Mouse (Mus musculus) adrenal gland (tissue): ENCODE results near the gene Disp2.

Source experiments
- intact Hi-C: fragments of 180-260 bp; cut with DNase I; formaldehyde crosslinking; loops from one replicate; pipeline ENCODE4 v1.15.1; 2025

The Disp2 gene

DNA sequence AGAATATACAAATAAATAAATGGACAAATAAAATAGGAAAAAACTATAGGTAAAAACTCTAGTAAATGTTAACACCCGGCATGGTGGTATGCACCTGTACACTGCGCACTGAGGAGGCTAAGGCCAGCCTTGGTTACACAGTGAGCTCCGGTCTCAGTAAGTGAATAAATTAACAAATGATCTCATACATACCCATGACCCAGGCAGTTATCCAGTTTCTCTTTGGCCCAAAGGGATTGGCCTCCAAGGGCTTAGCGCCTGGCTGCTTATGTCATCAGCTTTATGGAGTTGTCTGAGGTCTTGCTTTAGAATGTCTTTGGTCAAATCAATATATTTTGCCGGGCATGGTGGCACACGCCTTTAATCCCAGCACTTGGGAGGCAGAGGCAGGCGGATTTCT lies 4.1 kb downstream of the Disp2 start:
- intact Hi-C loops, result no loop called here

DNA sequence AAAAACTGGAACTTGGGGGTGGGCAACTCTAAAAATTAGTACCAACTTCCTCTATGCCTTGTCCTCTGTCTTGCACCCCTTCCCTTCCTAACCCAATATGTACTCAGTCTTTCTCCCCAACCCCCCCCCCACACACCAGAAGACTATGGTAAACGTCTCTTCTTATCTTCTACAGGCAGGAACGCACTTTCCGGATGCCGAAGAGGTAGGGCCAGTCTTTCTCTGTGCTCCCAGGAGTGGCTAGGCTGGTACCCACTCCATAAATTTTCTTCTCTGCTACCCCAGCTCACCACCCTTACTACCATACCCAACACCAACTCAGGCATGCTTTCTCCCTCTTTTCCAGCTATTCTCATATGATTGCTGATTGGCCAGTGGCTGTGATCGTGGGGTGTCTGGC lies 7.0 kb downstream of the Disp2 start:
- intact Hi-C loops, result no loop called here

DNA sequence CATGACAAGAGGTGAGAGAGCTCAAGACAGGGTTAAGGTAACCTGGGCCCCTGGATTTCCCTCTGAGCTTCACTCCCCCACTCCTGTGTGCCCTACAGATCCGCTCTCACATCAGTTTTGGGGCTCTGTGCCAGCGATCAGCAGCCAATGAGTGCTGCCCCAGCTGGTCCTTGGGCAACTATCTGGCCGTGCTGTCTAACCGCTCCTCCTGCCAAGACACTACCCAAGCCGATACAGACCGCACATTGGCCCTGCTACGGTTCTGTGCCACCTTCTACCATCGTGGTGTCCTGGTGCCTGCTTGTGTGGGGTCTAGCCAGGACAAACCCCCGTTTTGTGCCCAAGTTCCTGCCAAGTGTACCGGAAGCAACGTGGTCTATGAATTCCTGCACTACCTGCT lies 10.0 kb downstream of the Disp2 start:
- intact Hi-C loops, result no loop called here

DNA sequence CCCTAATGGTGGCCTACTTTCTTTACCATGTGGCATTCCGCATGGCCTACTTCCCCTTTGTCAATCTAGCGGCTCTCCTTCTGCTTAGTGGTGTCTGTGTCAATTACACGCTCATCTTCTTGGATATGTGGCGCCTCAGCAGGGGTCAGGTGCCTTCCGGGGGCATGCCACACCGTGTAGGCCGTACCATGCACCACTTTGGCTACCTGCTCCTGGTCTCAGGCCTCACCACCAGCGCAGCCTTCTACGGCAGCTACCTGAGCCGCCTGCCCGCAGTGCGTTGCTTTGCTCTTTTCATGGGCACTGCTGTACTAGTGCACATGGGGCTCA lies 10.7 kb downstream of the Disp2 start:
- intact Hi-C loops, result loop anchor here (5.0 kb wide), 2 partner anchors 52 to 92 kb away; no protein-coding TSS in a partner anchor

DNA sequence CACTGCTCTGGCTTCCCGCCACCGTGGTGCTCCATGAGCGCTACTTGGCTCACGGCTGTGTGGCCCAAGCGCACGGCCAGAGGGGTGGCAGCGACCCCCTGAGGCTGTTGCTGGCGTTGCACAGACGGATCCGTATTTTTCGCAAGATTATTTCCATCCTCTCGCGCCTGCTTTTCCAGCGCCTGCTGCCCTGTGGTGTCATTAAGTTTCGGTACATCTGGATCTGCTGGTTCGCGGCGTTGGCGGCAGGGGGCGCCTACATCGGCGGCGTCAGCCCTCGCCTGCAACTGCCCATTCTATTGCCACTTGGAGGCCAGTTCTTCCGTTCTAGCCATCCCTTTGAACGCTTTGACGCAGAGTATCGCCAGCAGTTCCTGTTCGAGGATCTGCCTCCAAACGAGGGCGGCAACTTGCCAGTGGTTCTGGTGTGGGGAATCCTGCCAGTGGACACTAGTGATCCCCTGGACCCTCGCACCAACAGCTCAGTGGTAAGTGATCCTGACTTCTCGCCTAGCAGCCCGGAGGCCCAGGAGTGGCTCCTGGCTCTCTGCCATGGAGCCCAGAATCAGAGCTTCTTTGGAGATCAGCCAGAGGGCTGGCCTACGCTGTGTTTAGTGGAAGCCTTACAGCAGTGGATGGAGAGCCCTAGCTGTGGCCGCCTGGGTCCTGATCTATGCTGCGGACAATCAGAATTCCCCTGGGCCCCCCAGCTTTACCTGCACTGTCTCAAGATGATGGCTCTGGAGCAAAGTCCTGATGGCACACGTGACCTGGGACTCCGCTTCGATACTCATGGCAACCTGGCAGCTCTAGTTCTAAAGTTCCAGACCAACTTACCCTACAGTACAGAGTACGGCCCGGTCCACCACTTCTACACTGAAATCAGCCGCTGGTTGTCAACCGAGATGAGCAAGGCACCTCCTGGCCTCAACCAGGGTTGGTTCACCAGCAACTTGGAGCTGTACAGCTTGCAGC lies 11.3 kb downstream of the Disp2 start:
- intact Hi-C loops, result loop anchor here (5.0 kb wide), 2 partner anchors 51 to 91 kb away; no protein-coding TSS in a partner anchor

DNA sequence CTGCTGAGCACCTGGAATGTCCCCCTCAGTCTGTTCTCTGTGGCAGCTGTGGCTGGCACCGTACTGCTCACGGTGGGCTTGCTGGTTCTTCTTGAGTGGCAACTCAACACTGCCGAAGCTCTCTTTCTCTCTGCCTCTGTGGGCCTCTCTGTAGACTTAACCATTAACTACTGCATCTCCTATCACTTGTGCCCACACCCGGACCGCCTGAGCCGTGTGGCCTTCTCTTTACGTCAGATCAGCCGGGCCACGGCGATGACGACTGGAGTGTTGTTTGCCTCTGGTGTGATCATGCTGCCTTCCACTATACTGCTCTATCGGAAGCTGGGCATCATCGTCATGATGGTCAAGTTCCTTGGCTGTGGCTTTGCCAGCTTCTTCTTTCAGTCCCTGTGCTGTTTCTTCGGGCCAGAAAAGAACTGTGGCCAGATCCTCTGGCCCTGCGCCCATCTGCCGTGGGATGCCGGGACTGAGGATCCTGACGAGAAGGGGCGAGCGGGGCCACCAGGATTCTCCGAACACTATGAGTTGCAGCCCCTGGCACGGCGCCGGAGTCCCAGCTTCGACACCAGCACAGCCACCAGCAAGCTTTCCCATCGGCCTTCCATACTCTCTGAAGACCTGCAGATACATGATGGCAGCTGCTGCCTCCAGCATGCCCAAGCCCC lies 12.2 kb downstream of the Disp2 start:
- intact Hi-C loops, result loop anchor here (5.0 kb wide), 2 partner anchors 51 to 91 kb away; no protein-coding TSS in a partner anchor

DNA sequence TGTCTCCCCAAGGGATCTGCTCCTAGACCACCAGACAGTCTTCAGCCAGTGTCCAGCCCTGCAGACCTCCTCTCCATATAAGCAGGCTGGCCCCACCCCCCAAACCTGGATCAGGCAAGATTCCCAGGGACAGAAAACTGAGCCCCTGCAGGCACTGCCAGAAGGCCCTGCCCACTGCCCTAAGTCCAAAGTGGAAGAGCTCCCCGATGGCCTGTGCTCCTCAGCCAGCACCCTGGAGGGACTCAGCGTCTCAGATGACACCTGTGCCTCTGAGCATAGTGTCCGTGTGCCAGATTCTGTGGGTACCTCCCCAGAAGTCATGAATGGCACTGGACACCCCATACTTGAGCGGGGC lies 12.7 kb downstream of the Disp2 start:
- intact Hi-C loops, result loop anchor here (5.0 kb wide), 2 partner anchors 50 to 90 kb away; no protein-coding TSS in a partner anchor

DNA sequence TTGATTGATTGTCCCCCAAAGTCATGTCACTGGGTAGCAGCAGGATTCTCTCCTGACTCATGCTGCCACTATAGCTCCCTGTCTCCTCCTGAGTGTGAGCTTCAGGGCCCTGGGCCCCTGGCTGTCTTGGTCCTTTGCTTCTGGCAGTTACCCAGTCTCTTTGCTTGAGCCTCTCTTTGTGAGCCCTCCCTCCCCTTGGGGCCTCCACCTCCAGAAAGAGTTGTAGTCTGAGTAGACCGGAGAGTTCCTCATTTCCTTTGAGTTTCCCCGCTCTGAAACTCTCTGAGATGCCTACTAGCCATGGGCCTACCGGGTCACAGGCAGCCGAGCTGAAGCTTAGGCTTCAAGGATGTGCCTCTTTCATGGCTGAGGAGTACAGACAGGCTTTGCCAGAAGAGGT lies 14.1 kb downstream of the Disp2 start:
- intact Hi-C loops, result loop anchor here (5.0 kb wide), 2 partner anchors 49 to 89 kb away; no protein-coding TSS in a partner anchor

DNA sequence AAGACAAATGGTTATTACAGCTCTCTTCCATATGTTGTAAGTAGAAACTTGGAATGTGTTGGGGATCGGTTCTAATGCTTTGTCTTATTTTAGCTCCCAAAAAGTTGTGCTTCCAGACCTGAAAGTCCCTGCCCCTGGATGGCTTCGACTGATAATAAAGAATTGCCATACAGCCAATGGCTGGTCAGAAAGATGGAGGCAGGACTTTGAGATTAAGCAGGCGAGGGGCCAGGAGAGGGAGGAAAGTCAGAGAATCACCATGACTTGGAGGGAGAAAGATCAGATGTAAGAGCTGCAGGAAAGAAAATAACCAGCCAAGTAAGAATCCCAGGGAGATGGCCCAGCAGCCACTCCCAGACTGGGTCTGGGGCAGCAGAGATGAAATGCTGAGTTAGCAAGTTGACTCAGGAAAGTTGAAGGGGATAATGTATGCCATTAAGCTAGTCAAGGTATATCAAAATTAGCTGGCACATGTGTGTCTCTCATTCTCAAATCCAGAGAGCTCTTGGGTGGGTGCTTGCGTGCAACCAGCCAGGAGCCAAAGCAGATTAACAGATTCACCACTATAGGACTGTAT lies 23.1 kb downstream of the Disp2 start:
- intact Hi-C loops, result no loop called here

DNA sequence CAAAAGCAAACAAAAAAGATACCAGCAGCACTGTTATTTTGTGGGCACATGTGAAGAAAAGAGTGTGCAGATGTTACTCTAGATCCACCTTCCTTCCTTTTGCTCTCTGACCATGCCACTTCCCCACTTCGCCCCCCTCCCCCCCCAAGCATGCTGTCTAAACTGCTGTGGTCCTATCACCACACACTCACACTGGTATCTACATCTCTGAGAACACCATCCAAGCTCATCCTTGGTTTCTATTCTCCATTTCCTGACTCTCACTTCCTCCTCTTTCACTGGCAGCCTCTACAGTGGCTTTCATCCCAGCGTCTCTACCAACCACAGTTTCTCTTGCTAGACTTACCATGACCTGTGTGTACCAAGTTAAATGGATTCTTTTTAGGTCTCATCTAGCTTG lies 25.0 kb downstream of the Disp2 start:
- intact Hi-C loops, result no loop called here

DNA sequence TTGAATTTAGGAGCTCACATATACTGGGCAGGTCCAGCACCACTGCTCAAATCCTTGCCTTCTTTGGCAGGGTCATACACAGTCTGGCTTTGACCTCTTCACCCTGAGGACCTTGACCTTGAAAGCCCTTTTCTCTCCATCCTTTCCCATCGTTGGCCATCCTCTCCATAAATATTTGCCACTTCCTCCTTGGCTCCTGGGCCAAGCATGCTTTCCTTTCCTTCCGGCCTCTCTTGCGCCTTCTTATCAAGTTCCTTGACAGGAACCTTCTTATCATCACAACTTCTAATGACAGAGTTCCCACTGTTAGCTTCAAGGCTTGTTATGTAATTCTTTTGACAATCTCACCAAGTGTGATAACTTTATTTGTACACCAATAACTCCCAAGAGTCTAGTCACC lies 25.6 kb downstream of the Disp2 start:
- intact Hi-C loops, result no loop called here

DNA sequence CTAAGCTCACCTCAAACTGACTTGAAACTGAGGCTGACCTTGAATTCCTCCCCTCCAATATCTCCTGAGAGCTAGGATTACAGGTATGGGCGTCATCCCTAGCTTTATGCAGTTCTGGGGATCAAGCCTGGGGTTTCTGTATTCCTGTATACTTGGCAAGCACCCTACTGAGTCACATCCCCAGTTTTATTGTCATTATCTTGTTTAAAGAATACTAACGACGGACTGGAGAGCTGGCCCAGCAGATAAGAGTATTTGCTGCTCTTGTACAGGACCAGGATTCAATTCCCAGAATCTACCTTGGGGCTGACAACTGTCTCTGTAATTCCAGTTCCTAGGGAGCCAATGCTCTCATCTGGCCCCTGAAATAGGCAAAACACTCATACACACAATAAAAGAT lies 26.2 kb downstream of the Disp2 start:
- intact Hi-C loops, result no loop called here

DNA sequence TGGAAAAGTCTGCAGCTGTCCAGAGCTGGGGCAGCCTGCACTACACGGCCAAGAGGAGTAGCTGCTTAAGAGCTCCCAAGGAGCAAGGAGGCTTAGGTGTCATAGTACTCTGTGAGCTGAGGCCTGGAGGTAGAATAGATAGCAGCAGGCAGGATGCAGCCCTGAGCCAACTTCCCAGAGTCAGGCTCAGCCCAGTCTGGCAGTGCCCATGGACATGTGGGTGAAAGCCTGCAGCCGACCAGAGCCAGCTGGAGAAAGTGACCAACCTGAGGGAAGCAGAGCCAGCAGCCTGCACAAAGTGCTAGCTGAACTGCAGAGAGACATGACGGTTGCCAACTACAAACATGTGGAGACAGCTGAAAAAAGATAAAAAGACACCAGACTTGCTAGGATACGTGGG lies 27.3 kb downstream of the Disp2 start:
- intact Hi-C loops, result no loop called here

DNA sequence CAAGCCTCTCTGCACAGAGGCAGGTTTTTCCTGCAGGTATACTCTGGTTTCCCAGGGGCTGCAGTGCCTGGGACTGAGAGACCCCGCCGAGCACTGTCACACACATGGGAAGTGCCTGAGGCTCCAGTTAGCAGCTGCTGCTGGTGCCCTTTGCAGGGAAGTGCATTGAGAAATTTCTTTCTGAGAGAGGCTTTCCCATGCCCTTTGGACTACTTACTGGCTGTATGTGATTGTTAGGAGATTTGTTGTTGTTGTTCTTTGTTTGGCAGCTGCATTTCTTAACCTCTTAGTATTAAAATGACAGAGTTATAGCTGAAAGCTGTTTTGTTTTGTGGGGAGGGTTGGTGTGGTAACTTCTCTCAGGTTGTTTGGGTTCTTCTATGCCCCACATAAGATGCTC lies 31.3 kb downstream of the Disp2 start:
- intact Hi-C loops, result no loop called here

DNA sequence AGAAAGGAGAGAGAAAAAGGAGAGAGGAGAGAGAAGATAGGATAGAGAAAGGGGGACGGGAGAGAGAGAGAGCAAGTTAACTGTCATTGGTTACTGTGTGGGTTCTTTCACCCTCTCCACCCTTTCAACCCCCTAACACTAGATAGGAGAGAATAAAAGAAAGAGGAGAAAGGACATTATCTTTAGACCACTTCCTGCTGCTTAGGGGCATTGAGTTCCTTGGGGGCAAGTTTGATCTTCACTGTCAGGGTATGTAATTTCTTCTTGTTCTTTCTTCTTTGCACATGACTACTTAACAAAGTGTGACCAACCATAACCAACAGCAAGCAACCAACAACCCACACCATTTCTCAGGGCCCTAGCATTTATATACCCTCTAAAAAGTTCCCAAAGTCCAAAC lies 33.2 kb downstream of the Disp2 start:
- intact Hi-C loops, result no loop called here

DNA sequence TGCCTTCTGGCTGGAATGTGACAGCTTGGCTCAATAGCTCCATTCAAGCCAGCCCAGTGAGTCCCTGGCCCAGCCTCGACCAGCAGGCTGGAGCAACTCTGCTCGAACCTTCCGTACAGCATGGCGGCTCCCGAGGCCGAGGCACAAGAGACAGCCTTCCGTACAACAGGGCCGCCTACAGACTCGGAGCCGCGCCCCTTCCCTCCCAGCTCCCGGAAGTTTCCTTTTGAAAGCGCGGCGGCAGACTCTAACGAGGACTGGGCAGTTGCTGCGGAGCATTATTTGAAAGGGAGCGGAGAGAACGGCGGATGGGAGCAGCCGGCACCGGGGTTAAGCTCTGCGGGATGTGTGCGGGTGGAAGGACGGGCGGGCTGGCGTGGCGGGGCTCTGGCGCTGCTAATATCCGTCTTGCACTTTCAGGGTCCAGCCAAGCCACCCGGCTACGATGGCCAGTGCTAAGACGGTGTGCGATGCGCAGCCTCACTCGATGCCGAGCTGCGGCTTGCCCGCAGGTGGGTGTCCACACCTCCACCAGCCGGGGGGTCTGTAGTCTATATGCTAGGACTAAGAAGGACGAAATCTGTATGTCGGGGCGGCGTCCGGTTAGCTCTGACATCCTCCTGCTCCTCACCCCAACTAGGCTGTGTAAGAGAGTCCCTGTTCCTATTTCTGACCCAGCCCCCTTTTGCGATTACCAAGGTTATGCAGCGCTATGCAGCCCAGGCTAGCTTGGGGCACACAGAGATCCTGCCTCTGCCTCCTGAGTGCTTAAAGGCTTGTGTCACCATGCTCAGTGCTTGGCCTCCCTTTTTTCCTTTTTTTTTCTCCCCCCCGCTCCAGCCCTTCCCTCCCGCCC lies 34.7 kb downstream of the Disp2 start, which contains the start of gene Knstrn:
Gene Knstrn, plus strand, starts transcription at position 23 of the 856 bp plus-strand sequence.
- intact Hi-C loops, result no loop called here

DNA sequence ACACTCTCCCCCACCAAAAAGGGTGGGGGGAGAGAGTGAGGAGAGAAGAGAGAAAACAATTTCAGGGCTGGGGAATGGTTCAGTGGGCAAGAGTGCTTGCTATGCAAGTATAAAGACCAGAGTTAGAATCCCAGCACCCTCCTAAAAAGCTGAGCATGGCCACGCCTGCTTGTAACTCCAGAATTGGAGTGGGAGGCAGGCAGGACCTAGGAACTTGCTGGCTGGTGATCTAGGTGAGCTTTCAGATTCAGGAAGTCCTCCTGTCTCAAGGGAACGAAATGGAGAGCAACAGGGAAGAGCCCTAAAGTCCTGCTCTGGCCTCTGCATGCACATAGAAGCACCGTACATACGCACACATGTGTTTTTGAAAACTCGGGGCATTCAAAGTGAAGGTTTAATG lies 43.3 kb downstream of the Disp2 start:
- intact Hi-C loops, result no loop called here

DNA sequence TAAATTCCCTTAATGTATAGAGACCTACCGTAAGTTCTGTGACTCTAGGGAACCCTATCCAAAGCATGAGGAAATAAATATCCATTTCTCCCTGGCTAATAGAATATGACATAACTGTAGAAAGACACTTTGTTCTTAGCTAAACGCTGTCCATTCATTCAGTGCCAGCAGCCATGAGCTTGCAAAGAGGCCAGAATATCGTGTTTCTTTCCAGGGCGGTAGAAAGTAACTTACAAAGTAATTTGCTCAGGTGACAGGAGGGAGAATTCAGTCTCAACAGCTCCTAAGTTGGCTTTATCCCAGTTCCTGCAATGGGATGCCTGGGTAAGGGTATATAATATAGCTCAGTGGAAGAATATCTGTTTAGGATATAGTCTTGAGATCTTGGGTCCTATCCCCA lies 44.9 kb downstream of the Disp2 start:
- intact Hi-C loops, result no loop called here

DNA sequence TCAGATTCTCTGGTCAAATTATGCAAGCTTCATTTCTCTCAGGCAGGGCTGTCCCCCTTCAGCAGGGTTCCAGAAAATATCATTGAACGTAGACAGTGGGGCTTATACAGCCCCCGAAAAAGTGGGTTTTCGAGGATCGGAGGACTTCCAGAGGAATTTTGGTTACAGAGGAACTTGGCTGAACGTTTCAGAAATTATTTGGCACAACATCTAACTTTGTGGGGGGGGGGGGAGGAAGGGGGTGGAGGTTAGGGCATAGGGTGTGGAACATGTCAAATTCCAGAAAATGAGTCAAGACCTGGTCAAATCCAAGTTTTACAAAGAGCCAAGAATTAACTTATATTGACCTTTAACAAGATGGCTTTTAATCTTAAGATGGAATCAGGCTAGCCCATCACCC lies 49.6 kb downstream of the Disp2 start:
- intact Hi-C loops, result no loop called here

DNA sequence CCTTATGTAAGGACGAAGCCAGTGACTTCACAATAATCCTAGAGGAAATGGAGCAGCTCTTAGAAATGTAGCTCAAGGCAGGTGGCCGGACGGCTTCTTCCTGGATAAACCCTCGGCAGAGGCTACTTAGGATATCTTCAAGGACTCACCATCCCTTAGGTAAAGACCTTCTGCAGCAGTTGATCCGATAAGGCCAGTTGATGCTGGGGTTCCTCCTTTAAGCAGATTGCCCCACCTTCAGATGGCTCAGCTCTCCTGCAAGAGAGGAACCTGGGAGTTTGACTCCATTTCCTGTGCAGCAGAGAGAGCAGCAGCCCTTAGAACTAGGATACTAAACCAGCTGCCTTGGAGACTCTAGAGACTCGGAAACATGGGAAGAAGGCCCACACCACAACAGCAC lies 54.5 kb downstream of the Disp2 start:
- intact Hi-C loops, result no loop called here

DNA sequence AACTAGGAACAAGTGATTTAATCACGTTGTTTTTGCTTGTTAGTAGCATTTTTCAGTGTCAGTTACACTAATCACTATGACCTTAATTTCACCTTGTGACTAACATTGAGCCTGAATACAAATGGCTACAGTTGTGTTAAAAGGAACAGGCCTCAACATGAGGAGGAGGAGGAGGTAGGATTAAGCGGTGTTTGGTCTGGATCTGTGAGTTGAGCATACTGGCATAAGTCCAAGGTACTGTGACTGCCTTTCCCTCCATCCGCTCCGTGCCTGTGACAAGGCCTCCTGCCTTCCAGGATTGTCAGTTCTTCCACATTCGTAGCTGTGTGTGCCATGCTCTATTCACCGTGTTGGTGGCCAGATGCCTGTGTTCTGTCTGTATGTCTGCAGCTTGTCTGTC lies 55.6 kb downstream of the Disp2 start:
- intact Hi-C loops, result no loop called here
